Mouse (Mus musculus) left cerebral cortex, postnatal 10 days (tissue): ENCODE results near the gene Selenow. TPM values are rescaled to one million over a fixed set of nuclear protein-coding genes. Genes with fewer than 3 reads are reported as not detected.
"Not testable (repeated sequence)": the region's sequence is repeated elsewhere in the genome, so short reads cannot be mapped to it uniquely, and the experiment has no call there.

ENCODE experiments used
- DNase-seq, 2 experiments: peaks; one replicate each; pipeline ENCODE4 v3.0.0; 2021 to 2022; ENCODE audit warnings: low spot score in 2 of 2, mixed read lengths in 1 of 2; ENCODE audit errors: extremely low spot score in 1 of 2
- intact Hi-C: fragments of 180-260 bp; cut with DNase I; formaldehyde crosslinking; loops from one replicate; pipeline ENCODE4 v1.15.1; 2025
- total RNA-seq, 2 experiments: library from RNA; stranded (reverse); gene quantifications; 2 replicates each; pipeline ENCODE4 v1.2.3; 2021

The Selenow gene
- total RNA-seq, 2 experiments from 2014 or later = 1,526 to 1,528 TPM

DNA sequence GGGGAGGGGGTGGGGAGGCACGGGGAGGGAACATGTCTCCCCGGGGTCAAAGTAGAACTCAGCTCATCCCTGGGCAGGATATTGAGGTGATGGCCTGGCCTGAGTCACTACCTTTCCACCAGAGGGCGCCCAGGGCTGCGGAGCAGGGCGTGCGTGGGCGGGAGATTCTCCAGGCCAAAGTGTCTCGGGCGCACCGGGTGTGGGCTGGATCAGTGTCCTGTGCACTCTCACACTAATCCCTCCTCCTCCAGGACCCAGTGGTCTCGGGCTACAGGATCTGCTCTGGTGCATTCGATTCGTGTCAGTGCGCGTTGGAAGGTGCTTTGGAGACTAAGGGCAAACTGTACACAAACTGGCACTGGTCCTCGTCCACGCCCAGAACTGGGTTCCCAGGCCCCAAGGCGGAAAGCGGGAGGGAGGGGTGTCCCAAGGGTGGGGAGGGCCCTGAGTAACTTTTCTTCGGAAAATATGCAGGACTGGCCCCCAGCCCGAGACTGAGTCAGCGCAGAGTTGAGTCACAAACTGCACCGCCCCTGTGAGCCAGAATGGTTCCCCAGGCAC is 26.3 kb upstream of the Selenow start:
- DNase-seq = peak in 1 of 2 experiments; percentile 89
- intact Hi-C loops = no loop called here

DNA sequence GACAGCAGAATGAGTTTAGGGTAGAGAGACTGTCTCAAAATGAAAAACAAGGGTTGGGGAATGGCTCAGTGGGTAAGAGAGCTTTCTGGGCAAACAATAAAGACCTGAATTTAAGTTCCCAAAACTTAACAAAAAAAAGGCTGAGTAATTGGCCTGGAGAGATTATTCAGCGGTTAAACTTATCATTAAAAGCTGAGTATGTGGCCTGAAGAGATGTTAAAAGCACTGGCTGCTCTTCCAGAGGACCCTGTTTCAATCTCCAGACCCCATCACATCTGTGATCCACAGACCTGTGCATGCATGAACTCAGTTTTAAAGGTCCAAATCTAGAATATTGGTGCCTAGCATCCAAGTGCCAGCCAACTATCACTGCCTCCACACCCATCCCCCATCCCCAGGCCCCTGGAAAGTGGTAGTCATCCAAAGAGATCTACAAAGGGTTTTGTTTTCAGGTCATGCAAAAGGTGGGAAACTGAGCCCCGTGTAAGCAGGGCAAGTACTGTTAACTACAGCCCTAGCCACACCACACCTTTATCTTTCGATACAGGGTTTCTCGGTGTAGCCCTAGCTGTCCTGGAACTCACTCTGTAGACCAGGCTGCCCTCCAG is 25.6 kb upstream of the Selenow start:
- DNase-seq = no peak
- intact Hi-C loops = no loop called here

GRCm38 (mm10) chr7:15945721-15946536 is 23.7 kb upstream of the Selenow start, which contains the start of gene Nop53:
Nop53 (minus strand) TSS chr7:15946074.
- DNase-seq = peak; percentile 92 to 94
- intact Hi-C loops = no loop called here

DNA sequence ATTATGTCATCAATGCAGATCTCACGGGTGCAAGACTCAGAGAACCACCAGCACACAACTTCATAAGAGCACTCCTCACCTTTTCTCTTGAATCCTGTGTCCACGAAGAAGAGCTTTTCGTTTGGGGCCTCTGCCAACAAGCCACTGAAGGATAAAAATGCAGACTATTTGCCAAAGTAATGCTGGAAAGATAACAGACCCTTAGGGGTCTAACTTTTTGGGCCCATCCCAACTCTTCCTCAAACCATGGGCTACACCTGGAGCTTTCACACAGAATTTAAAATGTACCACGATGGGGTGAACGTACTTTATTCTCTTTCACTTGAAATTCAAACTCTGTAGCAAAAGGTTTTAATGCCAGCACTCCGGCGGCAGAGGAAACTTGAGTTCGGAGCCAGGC is 23.0 kb upstream of the Selenow start:
- no peak for DNase-seq
- intact Hi-C loops = no loop called here

- intact Hi-C loops = no loop called here
- DNase-seq = no peak
Measured at GRCm38 (mm10) chr7:15944311-15944710, 22.1 kb upstream of the Selenow start.

DNA sequence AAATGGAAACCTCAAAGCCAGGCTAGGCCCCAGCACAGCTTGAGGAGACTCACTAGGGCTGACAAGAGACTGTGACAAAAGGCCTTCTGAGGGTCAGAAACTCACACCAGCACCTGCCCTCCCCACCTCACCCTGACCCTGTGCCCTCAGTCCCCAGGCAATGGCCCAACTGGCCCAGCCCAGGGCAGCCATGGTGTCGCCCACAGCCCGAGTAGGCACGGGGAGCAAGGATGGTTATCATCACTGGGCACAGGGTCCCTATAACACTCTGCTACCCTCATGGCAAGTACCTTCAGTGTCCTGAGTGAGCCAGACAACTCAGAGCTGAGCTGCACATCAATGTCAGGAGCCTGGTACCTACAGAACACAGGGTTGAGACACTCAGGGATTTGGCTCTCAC is 16.4 kb upstream of the Selenow start:
- intact Hi-C loops = no loop called here

DNA sequence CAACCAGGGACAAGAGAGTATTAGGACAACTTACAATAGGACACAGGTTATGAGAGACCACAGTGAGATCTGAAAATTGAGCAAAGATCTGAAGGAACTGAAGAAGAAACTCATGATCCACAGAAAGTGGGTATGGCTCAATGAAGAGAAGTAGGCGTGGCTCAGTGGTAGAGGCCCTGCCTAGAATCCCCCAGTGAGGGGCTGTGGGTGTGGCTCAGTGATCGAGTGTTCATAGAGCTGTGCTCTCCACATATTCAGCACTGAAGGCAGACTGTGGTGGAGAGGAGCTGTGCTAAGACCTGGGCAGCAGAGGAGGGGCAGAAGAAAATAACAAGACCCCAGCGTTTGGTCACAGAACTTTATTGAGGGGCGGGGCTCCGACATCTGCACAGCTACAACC is 15.3 kb upstream of the Selenow start:
- intact Hi-C loops = no loop called here
- DNase-seq = no peak

More for the DNA sequence above, 16.4 kb upstream of the Selenow start:
- no peak for DNase-seq

GRCm38 (mm10) chr7:15933437-15934359 is 11.5 kb upstream of the Selenow start:
- intact Hi-C loops = no loop called here
- DNase-seq = no peak

- DNase-seq = no peak
- intact Hi-C loops = no loop called here
Measured at GRCm38 (mm10) chr7:15931635-15932034, 9.4 kb upstream of the Selenow start.

DNA sequence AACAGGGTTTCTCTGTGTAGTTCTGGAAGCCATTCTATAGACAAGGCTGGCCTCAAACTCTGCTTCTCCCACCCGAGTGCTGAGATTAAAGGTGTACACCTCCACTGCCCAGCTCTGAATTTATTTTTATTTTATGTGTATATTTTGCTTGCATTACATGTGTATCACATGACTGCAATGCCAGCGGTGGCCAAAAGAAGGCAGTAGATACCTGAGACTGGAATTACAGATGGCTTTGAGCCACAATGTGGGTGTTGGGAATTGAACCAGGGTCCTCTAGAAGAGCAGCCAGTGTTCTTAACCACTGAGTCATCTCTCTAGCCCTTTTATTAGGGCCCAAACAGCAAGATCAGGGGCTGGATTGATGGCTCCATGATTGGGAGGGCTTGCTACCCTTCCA is 8.3 kb upstream of the Selenow start:
- intact Hi-C loops = no loop called here
- DNase-seq = no peak

DNA sequence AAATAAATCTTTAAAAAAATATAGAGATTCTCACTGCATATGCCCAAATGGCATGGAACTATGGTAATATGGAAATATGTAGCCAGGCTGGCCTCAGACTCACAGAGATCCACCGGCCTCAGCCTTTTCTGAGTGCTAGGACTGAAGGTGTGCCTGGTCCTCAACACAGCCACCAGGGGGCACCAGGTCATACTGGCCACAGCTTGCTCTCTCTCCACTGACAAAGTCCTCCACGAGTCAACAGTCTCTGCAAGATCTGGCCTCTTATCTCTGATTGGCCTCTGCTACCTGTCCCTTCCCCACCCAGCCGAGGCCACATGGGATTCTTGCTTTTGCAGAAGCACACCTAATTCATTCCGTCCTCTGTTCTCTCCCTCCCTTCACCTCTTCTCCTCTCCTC is 7.7 kb upstream of the Selenow start:
- DNase-seq = peak in 1 of 2 experiments; percentile 67
- intact Hi-C loops = no loop called here

DNA sequence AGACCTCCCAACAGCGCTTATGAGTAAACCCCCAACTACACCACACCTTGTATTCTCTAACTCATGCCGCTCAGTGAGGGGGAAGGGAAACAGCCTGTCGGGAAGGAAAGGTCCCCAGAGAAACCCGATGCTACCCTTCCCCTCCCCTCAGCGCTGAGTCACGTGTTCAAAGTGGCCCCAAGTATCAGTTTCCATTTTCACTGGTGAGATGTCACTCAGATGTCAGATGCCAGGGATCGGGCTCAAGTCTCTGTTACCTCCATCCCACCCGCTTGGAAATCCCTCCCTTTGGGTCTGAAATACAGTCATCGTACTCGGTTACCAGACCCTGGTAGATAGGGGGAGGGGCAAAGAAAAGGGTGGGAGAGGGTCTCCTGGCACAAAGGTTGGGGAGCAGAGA is 406 bp downstream of the Selenow start:
- peak in 1 of 2 experiments; percentile 45 for DNase-seq
- intact Hi-C loops = no loop called here

DNA sequence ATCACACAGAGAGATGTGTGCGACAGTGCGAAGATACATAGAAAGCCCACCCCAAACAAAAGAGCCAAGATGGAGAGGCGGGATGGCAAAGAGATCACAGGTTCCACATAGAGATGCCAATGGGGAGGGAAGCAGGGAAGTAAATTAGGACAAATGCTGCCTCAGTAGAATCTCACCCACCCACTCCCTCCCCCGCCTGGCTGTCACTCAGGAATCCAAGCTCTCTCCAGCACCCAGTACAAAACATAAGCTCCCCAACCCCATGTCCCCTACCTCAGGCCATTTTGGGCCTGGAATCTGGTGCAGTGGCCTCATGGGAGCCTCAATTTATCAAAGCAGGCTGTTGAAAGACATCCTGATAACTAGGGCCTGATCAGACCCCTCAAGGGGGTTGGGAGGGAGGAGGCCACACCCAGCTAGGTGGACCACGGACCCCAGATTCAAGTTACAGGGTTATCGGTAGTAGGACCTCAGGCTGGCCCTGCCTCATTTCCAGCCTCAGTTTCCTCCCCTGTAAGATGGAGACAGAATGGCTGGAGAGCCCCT is 1.5 kb downstream of the Selenow start:
- intact Hi-C loops = no loop called here

DNA sequence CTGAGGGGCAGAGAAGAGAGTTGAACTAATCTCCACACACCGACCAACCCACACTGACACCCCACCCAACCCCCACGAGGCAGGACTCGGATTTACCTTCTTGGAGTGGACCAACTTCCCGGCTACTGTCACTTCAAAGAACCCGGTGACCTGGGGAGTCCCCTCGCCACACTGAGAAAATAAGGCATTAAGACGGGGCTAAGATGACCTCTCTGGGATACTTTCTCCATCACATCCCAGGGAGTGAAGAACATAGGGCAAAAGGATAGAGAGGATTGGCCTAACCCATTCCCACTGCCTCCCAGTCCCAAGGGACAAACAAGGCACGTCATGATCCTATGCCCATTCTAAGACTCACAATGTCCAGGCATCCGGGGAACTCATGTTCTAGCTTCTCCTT is 2.3 kb downstream of the Selenow start:
- no peak for DNase-seq
- intact Hi-C loops = no loop called here

More for the DNA sequence above, 1.5 kb downstream of the Selenow start:
- DNase-seq = no peak

DNA sequence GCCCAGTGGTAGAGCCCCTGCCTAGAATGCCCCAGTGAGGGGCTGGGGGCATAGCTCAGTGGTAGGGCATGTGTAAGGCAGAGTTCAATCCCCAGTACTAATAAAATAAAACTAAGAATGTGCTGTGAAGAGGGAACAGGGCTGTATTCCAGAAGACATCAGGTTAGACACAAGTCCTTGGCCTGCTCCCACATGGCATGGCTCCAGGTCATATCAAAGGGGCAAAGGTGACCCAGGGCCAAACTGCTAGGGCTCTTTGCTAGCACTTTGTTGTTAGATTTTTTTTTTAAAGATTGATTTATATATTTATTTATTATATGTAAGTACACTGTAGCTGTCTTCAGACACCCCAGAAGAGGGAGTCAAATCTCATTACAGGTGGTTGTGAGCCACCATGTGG is 3.8 kb downstream of the Selenow start:
- intact Hi-C loops = no loop called here
- DNase-seq = peak in 1 of 2 experiments; percentile 53

- intact Hi-C loops = no loop called here
- no peak for DNase-seq
Measured at GRCm38 (mm10) chr7:15916996-15917395, 5.2 kb downstream of the Selenow start.

GRCm38 (mm10) chr7:15916134-15916723 is 6.0 kb downstream of the Selenow start:
- intact Hi-C loops = no loop called here
- DNase-seq = no peak

- intact Hi-C loops, DNase-seq: not testable (repeated sequence)
Measured at GRCm38 (mm10) chr7:15915695-15916094, 6.5 kb downstream of the Selenow start.
